Mouse (Mus musculus) left cerebral cortex, postnatal 14 days (tissue): ENCODE measurements around the gene Zfp369. TPM values are rescaled to one million over a fixed set of nuclear protein-coding genes. Genes with fewer than 3 reads are reported as not detected.
"Not testable (repeated sequence)": the region's sequence is repeated elsewhere in the genome, so short reads cannot be mapped to it uniquely, and the experiment has no call there.

ENCODE experiments used
- DNase-seq, 2 experiments: peaks; one replicate each; pipeline ENCODE4 v3.0.0; 2021 to 2022; ENCODE audit warnings: low spot score in 2 of 2, mixed read lengths in 1 of 2
- intact Hi-C: fragments of 180-260 bp; cut with DNase I; formaldehyde crosslinking; loops from one replicate; pipeline ENCODE4 v1.15.1; 2025
- long read RNA-seq, 2 experiments: library from polyadenylated mRNA; stranded (forward); transcript quantifications; one replicate each; pipeline ENCODE4 v2.0.0; 2021
- total RNA-seq, 2 experiments: library from RNA; stranded (reverse); gene quantifications; 2 replicates each; pipeline ENCODE4 v1.2.3; 2021

Zfp369 gene
- total RNA-seq = 10 to 100 TPM; 60.2 to 60.7 TPM
- long read RNA-seq, experiment 1, partial matches to known transcripts = 0 of 2 reads
- long read RNA-seq, experiment 1, other reads (novel, unspliced or antisense) = 0 of 2 reads
- long read RNA-seq, experiment 2, partial matches to known transcripts = 1 of 4 reads
- long read RNA-seq, experiment 2, other reads (novel, unspliced or antisense) = 0 of 4 reads

- DNase-seq = peak; percentile 93 to 95
- intact Hi-C loops = loop anchor here (2.0 kb wide), 1 partner anchor 38 kb away; no protein-coding TSS in a partner anchor
These were observed at the start of gene Zfp369 for GRCm38 (mm10) chr13:65278383-65279341. Gene Zfp369, plus strand, starts transcription at chr13:65278814.

GRCm38 (mm10) chr13:65237211-65237610 is 41.4 kb upstream of the Zfp369 start:
- DNase-seq = no peak

DNA sequence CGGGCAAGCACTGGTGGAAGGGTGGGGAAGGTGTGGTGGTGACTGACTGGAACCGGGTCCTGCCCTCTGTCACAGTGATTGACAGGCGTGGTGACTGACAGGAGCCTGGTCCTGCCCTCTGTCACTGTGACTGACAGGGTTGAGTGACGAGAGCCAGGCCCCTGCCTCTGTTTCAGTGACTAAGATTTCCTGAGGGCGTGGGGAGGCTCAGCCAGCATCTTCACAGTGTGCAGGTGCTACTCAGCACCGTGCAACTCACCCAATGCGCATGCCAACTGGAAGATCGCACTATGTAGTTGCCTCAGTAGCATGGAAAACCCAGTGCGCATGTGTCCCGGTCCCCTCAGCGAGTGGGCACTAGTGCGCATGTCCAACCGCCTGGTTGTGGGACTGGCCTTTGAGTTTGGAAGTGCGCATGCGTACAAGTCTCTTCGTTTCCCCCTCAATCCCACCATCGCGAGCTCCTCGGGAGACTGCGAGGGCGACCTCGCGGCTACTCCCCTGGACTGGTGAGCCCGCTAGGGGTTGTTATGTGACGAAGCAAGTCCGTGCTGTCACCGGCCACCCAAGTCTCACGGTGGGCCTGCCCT is 38.0 kb upstream of the Zfp369 start:
- intact Hi-C loops = loop anchor here (2.0 to 5.0 kb wide), 2 partner anchors 38 to 128 kb away; partner anchors contain the start of genes Mfsd14b and Zfp369
- DNase-seq = peak; percentile 98 to 99

More at GRCm38 (mm10) chr13:65237211-65237610, 41.4 kb upstream of the Zfp369 start:
- intact Hi-C loops = no loop called here

- peak; percentile 97 to 99 for DNase-seq
- intact Hi-C loops = loop anchor here (2.0 to 5.0 kb wide), 2 partner anchors 38 to 129 kb away; partner anchors contain the start of genes Mfsd14b and Zfp369
These were observed 37.5 kb upstream of the Zfp369 start for GRCm38 (mm10) chr13:65241099-65241626.

GRCm38 (mm10) chr13:65241627-65242318 is 36.8 kb upstream of the Zfp369 start:
- DNase-seq = peak in 1 of 2 experiments; percentile 52
- intact Hi-C loops = loop anchor here (2.0 to 5.0 kb wide), 3 partner anchors 37 to 799 kb away; partner anchors contain the start of genes Mfsd14b and Zfp369

- intact Hi-C loops = loop anchor here (2.0 to 5.0 kb wide), 2 partner anchors 130 to 800 kb away; partner anchors contain the start of gene Mfsd14b
- DNase-seq = no peak
These were observed 36.3 kb upstream of the Zfp369 start for GRCm38 (mm10) chr13:65242319-65242787.

DNA sequence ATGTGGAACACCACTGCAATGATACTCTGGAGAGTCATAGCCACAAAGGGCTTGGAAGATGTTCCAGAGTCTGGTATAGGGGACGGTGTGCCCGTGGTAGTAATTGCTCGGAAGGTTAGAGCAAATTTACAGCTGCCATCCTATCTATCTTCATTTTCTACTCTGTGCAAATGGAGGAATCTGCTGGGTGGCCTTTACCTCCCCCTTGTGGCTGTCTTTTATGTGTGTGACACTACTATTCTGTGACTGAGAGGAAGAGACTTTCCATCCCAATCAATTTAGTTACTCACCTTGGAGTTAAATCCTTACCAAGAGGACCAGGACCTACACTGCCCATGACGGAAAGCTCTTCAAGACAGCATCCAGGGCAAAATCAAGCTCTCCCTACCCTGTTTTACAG is 35.3 kb upstream of the Zfp369 start:
- DNase-seq = no peak
- intact Hi-C loops = loop anchor here (2.0 to 5.0 kb wide), 2 partner anchors 131 to 800 kb away; partner anchors contain the start of gene Mfsd14b

- peak; percentile 87 to 96 for DNase-seq
- intact Hi-C loops = no loop called here
These were observed 20.2 kb upstream of the Zfp369 start for GRCm38 (mm10) chr13:65258175-65258954.

DNA sequence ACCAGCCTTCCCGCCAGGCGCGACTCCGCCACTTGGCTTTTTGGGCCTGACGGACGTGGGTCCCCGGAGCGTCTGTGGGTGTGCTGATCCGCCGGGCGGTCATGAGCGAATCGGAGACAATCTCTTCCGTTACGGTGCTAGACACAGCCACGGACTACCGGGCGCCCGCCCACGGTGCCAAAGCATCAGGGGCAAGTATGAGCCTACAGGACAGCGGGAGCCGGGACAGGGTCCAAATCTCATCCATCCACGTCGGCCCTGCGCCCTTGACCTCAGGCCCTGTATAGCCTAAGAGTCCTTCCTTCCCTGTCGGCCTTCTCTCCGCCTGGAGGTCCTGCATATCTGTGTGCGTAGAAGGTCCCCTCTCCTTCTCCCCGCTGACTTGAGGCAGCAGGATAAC is 19.4 kb upstream of the Zfp369 start, which contains the start of gene Gm10775:
Gene Gm10775 (plus strand): TSS at position 301 of the 400 bp plus-strand sequence.
- no peak for DNase-seq
- intact Hi-C loops = no loop called here

DNA sequence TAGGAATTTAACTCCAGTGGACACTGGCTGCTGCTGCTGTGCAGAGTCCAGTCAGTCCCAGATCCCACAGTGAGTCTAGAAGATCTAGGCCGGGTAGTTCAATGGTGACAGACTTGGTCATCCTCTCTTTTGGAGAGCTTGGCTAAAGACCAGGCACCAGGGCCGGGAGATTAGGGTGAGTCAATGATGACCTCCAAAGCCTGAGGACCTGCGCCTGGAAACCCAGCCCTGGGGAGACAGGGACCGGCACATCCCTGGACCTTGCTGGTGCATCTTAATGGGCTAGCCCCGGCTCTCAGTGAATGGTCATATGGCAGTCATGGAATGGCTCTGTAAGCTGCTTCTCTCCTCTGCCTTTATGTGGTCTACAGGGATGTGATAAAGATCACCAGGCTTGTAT is 16.5 kb upstream of the Zfp369 start:
- no peak for DNase-seq
- intact Hi-C loops = no loop called here

DNA sequence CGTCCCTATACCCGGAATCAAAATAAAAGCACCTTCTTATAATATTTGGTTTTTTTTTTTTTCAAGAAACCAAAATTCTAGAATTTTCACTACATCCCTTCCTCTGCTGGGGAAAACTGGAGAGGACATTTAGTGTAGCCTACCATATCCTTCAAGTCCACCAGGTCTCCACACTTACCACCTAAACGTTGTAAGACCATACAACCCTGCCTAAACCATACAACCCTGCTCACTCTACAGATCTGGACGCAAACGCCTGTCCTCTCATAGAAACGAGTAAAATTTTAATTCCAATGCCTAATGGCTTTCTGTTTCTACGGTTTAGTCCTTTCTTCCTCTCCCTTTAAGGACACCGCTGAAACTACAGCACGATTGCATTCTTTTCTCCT is 626 bp upstream of the Zfp369 start:
- intact Hi-C loops = loop anchor here (2.0 kb wide), 1 partner anchor 37 kb away; no protein-coding TSS in a partner anchor
- no peak for DNase-seq

- DNase-seq = no peak
- intact Hi-C loops = no loop called here
These were observed 8.2 kb downstream of the Zfp369 start for GRCm38 (mm10) chr13:65286771-65287170.

DNA sequence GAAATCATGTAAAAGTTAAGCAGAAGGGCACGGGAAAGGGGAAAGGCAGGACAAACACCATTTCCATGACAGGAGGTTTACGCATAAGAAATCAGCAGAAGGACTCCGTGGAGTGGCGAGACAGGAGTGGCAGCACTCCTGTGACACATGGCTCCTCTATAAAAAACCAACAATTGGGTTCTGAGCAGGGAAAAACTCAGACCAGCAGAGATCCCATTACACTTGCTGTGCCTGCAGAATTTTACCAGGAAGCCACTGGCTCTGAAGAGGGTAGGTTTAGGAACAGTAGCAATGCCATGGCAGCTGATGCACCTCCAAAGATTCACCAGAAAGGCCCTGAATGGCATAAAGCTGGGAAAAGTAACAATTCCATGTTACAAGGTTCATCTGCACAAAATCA is 17.7 kb downstream of the Zfp369 start:
- no peak for DNase-seq
- intact Hi-C loops = no loop called here

- intact Hi-C loops = loop anchor here (5.0 to 10.0 kb wide), 2 partner anchors 136 to 869 kb away; no protein-coding TSS in a partner anchor
- DNase-seq = peak; percentile 24 to 25
These were observed 32.2 kb downstream of the Zfp369 start for GRCm38 (mm10) chr13:65310849-65311248.

DNA sequence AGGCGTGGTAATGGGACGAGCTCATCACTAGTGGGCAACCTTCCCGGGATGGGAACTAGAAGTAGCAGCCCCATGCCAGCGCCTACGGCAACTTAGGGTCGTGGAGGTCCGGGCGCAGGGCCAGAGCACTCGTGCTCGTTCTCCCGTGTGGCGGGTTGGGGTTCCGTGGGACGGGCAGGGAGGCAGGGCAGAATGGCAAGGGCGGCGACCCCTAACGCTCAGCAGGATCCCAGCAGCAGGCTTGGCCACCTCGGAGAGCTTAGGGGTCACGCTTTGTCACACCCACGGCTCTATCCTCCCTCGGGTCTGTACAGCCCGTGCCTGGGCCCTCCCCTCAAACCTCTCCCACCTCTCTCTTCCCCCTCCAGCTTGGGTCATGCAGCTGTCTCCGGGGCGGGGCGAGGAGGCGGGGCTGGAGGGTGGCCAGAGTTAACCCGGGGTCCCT is 32.7 kb downstream of the Zfp369 start:
- no peak for DNase-seq
- intact Hi-C loops = loop anchor here (5.0 to 10.0 kb wide), 2 partner anchors 137 to 869 kb away; no protein-coding TSS in a partner anchor

DNA sequence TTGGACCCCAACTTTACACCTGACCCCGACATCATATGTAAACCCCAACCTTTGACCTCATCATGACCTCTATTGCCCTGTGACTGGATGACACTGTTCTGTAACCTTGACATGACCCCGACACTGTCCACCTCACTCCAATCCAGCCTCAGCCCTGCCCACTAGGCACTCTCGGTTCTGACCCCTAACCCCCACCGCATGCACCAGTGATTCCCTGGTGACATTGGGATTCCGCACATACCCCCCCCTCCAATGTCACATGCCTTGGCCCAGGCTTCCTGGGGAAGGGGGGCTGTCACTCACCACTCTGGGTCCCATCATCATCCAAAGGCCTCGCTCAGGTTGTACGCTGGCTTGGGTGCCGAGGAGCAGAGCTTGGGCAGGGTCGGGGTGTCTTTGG is 33.2 kb downstream of the Zfp369 start:
- intact Hi-C loops = loop anchor here (5.0 to 10.0 kb wide), 2 partner anchors 137 to 870 kb away; no protein-coding TSS in a partner anchor
- DNase-seq = no peak

GRCm38 (mm10) chr13:65348501-65348900 is 69.9 kb downstream of the Zfp369 start:
- DNase-seq, intact Hi-C loops: not testable (repeated sequence)
